Mouse (Mus musculus) adrenal gland (tissue): ENCODE measurements around the gene Sept11.

ENCODE experiments used
- intact Hi-C: fragments of 180-260 bp; cut with DNase I; formaldehyde crosslinking; loops from one replicate; pipeline ENCODE4 v1.15.1; 2025
- long read RNA-seq, 2 experiments: library from polyadenylated mRNA; unstranded; transcript quantifications; one replicate each; pipeline ENCODE4 v2.0.0; 2020; ENCODE audit warnings: borderline replicate concordance in 1 of 2; ENCODE audit not compliant: insufficient replicate concordance in 1 of 2

The Sept11 gene
- long read RNA-seq, experiment 1, partial matches to known transcripts: 1 of 16 reads
- long read RNA-seq, experiment 1, other reads (novel, unspliced or antisense): 10 of 16 reads
- long read RNA-seq, experiment 2, partial matches to known transcripts: 2 of 7 reads
- long read RNA-seq, experiment 2, other reads (novel, unspliced or antisense): 5 of 7 reads

DNA sequence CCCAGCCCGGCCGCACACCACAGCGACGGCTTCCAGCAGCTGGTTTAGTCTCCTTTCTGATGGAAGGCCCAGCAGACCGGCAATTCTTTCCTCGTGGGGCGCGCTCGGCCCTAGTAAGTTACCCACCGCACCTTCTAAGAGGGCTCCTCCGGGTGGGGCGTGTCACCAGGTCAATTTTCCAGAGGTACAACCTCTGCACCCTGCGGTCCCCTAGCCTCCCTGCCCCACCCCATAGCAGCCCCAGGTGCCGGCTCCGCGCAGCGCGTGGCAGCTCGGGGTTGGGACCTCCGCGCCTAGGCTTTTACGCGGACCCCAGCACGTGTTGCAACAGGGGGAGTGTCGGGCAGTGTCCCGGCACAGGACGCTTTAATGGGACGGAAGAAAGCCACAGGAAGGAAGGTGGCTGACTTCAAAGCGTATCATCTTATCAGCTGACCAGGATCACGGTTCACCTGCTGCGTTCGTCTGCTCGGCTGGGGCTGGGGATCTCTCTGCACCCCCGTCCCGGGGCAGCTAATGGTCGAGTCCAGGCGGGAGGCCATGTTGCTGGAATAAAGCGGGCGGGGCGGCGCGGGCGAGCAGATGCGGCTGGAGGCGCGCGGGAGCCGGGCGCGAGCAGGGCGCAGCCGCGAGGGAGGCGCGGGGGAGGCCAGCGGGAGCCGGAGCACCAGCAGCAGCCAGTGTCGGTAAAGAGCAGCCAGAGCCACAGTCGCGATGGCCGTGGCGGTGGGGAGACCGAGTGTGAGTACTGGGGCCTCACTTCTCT is at the start of gene Sept11:
Gene Sept11 (plus strand): TSS at position 581 of the 766 bp plus-strand sequence.
- intact Hi-C loops: loop anchor here (2.0 kb wide), 1 partner anchor 70 kb away; no protein-coding TSS in a partner anchor

GRCm38 (mm10) chr5:93043688-93044583 is 49.3 kb upstream of the Sept11 start:
- intact Hi-C loops: no loop called here

DNA sequence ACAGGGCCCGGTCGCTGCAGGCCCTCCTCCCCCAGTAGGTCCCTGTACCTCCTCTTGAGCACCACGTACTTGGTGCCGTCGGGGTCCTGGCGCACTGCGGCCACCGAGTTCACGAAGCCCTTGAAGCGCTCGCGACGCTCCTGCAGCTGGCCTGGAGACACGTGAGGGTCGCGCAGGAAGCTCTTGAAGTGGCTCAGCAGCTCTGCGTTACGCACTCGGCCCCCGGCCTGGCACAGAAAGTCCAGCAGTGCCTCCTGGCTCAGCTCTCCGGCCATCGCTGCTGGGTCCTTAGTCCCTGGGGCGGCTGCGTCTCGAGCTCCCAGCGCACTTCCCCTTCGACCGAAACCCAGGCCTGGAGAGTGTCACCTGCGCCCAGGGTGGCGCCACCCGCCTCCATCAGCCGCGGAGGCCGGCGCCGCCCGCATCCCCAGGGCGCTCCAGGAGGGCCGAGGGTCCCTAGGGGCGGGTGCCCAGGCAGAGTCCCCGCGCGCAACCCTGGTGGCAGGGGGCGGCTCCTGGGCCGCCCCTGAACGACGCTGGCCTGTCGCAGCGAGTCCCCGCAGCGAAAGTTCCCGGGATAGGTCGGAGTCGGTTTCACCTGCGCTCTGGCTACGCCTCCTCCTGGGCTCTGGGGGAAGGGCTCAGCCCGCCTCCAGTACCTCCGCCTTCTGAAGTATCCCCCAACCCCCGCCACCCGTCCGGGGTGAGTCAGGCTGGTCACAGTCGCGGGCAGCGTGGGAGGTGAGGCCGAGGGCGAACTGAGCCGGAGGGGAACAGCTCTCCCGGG is 48.5 kb upstream of the Sept11 start, which contains the start of gene Sowahb:
Gene Sowahb (minus strand): TSS at position 439 of the 787 bp plus-strand sequence.
- intact Hi-C loops: no loop called here

DNA sequence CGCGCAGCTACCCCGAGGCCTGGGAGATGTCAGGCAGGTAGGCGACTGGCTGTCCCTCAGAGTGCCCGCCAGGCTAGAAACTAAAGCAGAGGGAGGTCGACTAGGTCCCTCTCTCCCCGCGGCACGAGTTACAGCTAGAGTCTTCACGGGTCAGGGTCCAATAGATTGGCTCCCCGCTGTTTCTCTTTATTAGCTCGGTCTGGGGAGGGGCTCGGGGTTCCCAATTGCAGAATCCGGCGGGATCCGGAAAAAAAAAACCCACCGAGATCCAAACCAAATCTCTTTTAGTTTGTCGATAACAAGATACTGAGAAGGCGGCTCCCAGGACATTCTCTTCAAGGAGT is 47.9 kb upstream of the Sept11 start:
- intact Hi-C loops: no loop called here

DNA sequence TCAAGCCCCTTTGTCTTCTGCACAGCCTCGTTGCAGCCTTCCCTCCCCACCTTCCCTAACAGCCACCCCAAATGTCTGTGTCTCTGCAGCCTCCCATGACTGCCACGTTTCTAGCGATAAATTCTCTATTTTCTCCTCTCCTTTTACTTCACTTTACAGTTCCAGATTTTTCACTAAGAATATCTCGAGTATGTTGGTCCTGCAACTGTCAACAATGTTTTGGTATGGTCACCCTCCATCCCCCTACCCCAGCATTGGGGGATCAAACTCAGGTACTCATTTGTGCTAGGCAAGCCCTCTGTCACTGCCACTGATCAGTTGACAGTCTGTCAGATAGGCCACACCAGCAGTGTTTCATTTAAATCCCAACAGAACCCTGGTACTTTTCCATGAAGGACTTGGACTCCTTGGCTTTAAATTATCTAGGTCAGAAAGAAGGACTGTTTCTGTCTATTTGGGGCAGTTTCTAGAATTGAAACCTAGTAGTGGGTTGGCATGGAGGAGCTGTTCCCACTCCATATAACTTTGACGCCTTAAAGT is 46.9 kb upstream of the Sept11 start:
- intact Hi-C loops: no loop called here

- intact Hi-C loops: no loop called here
Measured at GRCm38 (mm10) chr5:93048481-93049240, 44.6 kb upstream of the Sept11 start.

DNA sequence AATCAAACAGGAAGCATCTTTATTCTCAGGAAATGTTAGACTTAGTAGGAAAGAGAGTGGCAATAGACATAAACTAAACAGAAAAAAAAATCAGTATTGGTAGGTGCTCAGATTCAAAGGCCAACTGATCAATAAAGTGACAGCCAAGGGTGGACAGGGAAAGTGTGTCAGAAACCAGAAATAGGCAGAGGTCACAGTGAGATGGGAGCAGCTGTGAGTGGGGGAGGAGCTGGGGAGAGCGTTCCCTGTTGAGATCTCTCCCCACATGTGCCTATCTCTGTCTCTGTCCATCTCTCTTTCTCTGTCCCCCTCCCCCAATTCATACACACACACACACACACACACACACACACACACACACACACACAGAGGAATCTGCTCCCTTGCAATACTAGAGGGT is 43.3 kb upstream of the Sept11 start:
- intact Hi-C loops: loop anchor here (5.0 kb wide), 1 partner anchor 37 kb away; no protein-coding TSS in a partner anchor

DNA sequence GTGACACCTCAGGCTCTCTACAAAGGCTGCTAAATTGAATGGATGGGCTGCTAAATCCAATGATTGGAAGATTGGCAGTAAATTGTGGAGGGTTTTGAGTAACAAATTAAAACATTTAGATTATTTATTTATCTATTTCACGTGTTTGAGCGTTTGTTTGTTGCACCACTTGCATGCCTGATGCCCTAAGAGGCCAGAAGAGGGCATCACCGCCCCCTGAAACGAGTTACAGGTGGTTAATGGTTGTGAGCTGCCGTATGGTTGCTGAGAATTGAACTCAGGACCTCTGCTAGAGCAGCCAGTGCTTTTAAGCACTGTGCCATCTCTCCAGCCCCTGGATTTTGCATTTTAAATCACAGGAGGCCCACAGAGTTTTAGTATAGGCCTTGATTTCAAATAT is 42.2 kb upstream of the Sept11 start:
- intact Hi-C loops: loop anchor here (5.0 kb wide), 1 partner anchor 36 kb away; no protein-coding TSS in a partner anchor

DNA sequence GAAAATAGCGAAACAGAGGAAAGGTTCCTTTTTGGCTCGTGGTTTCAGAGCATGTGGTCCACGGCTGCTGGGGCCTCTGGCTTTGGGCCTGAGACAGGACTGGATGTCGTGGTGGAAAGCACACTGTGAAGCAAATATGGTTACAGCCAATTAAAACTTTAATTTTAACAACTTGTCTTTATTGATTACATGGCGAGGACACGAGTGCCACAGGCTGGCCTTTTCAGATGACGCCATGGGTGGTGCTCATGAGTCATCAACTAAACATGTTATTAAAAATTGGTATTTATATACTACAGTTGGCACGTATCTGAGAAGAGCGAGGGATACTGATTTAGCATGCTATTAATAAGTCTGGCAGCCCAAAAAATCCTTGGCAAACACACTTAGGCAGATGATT is 41.3 kb upstream of the Sept11 start:
- intact Hi-C loops: loop anchor here (5.0 kb wide), 1 partner anchor 35 kb away; no protein-coding TSS in a partner anchor

DNA sequence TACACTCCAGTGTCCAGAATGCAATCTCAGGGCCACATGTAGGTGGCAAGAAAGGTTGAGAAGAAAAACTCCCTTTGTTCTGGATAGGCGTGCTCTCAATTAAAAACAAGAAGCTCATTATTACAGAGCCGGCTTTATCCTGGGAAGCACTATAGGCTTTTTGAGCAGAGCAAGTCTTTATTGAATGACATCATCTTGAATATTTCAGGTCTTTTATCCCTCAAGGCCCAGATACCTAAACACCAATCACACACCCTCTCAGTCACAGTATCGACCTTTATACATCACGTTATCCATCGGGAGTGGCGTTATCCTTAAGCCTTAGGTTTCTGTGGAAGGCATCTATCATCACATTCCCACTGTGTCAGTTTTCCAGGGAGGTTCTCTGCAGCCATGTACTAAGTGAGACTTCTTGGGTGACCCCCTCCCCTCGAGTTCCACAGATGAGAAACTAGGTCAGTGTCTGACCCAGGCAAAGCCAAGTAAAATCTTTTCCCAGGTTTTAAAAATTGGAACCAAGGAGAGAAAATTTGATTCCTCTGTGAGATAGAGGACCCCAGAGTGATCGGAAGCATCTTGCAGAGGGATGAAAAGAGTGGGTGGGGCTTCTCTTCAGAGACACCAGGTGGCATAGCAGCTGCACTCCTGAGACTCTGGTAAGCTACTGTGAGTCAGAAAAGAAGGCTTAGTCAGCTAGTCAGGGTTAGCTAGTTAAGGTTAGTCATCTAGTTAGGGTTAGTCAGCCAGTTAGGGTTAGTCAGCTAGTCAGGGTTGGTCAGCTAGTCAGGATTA is 39.4 kb upstream of the Sept11 start:
- intact Hi-C loops: loop anchor here (5.0 kb wide), 1 partner anchor 33 kb away; no protein-coding TSS in a partner anchor

GRCm38 (mm10) chr5:93060865-93061264 is 32.4 kb upstream of the Sept11 start:
- intact Hi-C loops: no loop called here

- intact Hi-C loops: no loop called here
Measured at GRCm38 (mm10) chr5:93077661-93078323, 15.4 kb upstream of the Sept11 start.

GRCm38 (mm10) chr5:93079596-93079995 is 13.6 kb upstream of the Sept11 start:
- intact Hi-C loops: no loop called here

GRCm38 (mm10) chr5:93085015-93085598 is 8.1 kb upstream of the Sept11 start:
- intact Hi-C loops: loop anchor here (5.0 to 10.0 kb wide), 2 partner anchors 33 to 240 kb away; no protein-coding TSS in a partner anchor

GRCm38 (mm10) chr5:93085900-93086299 is 7.3 kb upstream of the Sept11 start:
- intact Hi-C loops: loop anchor here (5.0 to 10.0 kb wide), 2 partner anchors 34 to 239 kb away; no protein-coding TSS in a partner anchor

GRCm38 (mm10) chr5:93091266-93091665 is 2.0 kb upstream of the Sept11 start:
- intact Hi-C loops: no loop called here

DNA sequence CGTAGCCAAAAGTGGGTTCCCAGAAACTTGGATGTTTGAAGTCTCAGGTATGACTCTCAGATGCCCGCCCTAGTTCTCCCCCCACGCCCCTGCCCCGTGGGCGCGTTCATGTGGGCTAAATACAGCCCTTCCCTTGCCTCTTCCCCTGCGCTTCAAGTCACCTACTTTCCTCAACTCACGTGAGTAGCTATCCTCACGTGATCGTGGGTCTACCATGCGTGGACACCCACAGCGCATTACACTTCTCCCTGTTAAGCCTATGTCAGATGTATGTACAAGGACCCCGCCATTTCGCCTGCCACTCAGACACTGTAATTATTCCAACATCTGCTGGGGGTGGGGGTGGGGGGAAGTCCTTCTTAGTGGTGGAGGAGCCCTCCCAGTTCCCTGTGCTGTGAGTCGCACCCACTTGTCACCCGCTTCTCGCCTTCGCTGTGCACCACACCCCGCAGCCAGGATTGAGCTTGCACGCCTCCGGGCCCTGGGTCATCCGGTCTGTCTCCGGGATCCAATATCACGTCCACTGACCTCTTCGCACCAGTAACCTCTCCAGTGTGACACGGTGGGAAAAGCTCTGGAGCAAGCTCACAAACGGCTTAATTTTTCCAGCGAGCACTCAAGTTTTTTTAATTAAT is 973 bp upstream of the Sept11 start:
- intact Hi-C loops: loop anchor here (2.0 kb wide), 1 partner anchor 71 kb away; no protein-coding TSS in a partner anchor
